Mouse (Mus musculus): ENCODE data around the gene Sox5. TPM values are rescaled to one million over a fixed set of nuclear protein-coding genes. Genes with fewer than 3 reads are reported as not detected.

Sox5 gene
- polyA plus RNA-seq, 1 experiment from 2014 or later: 14.1 TPM

GRCm38 (mm10) chr6:144106848-144107247 is 674.9 kb downstream of the Sox5 start:
- ATAC-seq (replicated peaks; ENCODE audit: low FRiP score): no peak
- Histone ChIP-seq H3K4me2 (no peak overlapping the region), H3K4me3 (replicated peaks) (no peak overlapping the region), H3K27ac (no peak overlapping the region), H3K9ac (no peak overlapping the region), H3K36me3 (no peaks in the 10 kb centered on the region), H3K27me3 (no peaks in the 10 kb centered on the region), H3K9me3 (replicated peaks) (no peaks in the 10 kb centered on the region), H3K4me1 (no peaks in the 10 kb centered on the region)
- WGBS: 69% methylated on average over 10 of the region's 10 CpGs

DNA sequence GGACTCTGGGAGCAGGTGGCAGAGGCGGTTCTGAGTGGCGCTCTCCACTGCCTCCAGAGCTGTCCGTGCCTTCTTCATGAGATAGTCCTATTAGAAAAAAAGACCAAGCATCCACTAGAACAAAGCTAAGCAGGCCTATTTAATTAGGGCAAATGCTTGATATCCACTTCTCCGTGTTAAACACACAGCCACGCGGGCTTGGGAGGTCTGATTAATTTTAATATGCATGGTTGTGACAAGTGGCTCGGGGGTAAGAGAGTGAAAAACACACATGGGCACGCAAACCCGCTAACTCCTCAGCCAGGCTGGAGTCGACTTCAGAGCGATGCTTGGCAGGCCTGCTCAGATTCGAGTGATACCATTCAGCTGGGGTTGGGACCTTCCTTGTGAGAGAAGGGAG is 676.1 kb downstream of the Sox5 start:
- ATAC-seq (replicated peaks; ENCODE audit: low FRiP score): no peak
- no peaks in the 10 kb centered on the region; the same call in 1 of the 2 replicates for H3K9me3 ChIP-seq (replicated peaks)
- 91% methylated on average over 12 of the region's 12 CpGs for WGBS
- no peak overlapping the region for H3K9ac ChIP-seq
- no peak overlapping the region for H3K27ac ChIP-seq
- H3K4me3 ChIP-seq (replicated peaks): no peak overlapping the region
- H3K27me3 ChIP-seq: no peaks in the 10 kb centered on the region
- H3K4me2 ChIP-seq: no peak overlapping the region
- H3K36me3 ChIP-seq: no peaks in the 10 kb centered on the region
- no peaks in the 10 kb centered on the region for H3K4me1 ChIP-seq

DNA sequence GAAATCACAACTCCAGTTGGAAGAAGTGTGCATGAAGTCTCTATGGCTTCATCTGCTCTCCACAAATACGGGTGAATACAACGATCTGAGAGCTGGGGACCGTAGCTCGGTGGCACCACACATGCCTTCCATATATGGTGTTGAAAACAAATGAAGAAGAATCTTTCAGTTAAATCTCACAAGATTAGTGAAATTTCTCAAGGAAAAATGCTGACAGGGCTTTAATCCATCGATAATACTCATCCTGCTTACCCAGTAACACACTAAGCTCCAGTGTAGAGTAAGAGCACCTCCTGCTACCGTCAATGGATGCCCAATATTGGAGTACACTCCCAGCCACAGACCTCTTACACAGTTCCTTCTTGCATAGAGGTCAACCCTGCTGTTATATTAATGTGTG is 678.2 kb downstream of the Sox5 start:
- Histone ChIP-seq H3K4me1 (no peaks in the 10 kb centered on the region), H3K9ac (no peak overlapping the region), H3K4me3 (replicated peaks) (no peak overlapping the region), H3K9me3 (replicated peaks) (no peaks in the 10 kb centered on the region; the same call in 1 of the 2 replicates), H3K36me3 (no peaks in the 10 kb centered on the region), H3K27ac (no peak overlapping the region), H3K4me2 (no peak overlapping the region), H3K27me3 (no peaks in the 10 kb centered on the region)
- 88% methylated on average over 6 of the region's 6 CpGs for WGBS
- ATAC-seq (replicated peaks; ENCODE audit: low FRiP score): no peak

- H3K9ac ChIP-seq: no peak overlapping the region
- ATAC-seq (replicated peaks; ENCODE audit: low FRiP score): no peak
- WGBS: 72% methylated on average over 1 of the region's 1 CpGs
These were observed 680.9 kb downstream of the Sox5 start for GRCm38 (mm10) chr6:144100852-144101251.

GRCm38 (mm10) chr6:144098119-144098518 is 683.7 kb downstream of the Sox5 start:
- peaks cover 4% of the 10 kb centered on the region for H3K4me1 ChIP-seq
- H3K4me3 ChIP-seq (replicated peaks): no peak overlapping the region
- H3K27me3 ChIP-seq: no peaks in the 10 kb centered on the region
- peak; percentile 81; the same call in 1 of the 2 replicates for ATAC-seq (replicated peaks; ENCODE audit: low FRiP score)
- no peak overlapping the region for H3K9ac ChIP-seq
- H3K36me3 ChIP-seq: no peaks in the 10 kb centered on the region
- H3K27ac ChIP-seq: no peak overlapping the region
- H3K4me2 ChIP-seq: peak overlapping the region; percentile 14; the same call in 1 of the 2 replicates
- H3K9me3 ChIP-seq (replicated peaks): no peaks in the 10 kb centered on the region; the same call in 1 of the 2 replicates
- WGBS: 22% methylated on average over 9 of the region's 9 CpGs

More at GRCm38 (mm10) chr6:144100852-144101251, 680.9 kb downstream of the Sox5 start:
- Histone ChIP-seq H3K36me3 (no peaks in the 10 kb centered on the region), H3K9me3 (replicated peaks) (no peaks in the 10 kb centered on the region; the same call in 1 of the 2 replicates), H3K4me3 (replicated peaks) (no peak overlapping the region), H3K27me3 (no peaks in the 10 kb centered on the region), H3K27ac (no peak overlapping the region), H3K4me2 (no peak overlapping the region), H3K4me1 (peaks cover 4% of the 10 kb centered on the region)

GRCm38 (mm10) chr6:144088256-144088655 is 693.5 kb downstream of the Sox5 start:
- H3K4me1 ChIP-seq: no peaks in the 10 kb centered on the region
- H3K4me3 ChIP-seq (replicated peaks): no peak overlapping the region
- no peak overlapping the region for H3K4me2 ChIP-seq
- H3K9ac ChIP-seq: no peak overlapping the region
- no peak for ATAC-seq (replicated peaks; ENCODE audit: low FRiP score)
- 82% methylated on average over 3 of the region's 3 CpGs for WGBS
- H3K27me3 ChIP-seq: no peaks in the 10 kb centered on the region
- no peaks in the 10 kb centered on the region for H3K9me3 ChIP-seq (replicated peaks)
- H3K36me3 ChIP-seq: no peaks in the 10 kb centered on the region
- no peak overlapping the region for H3K27ac ChIP-seq

DNA sequence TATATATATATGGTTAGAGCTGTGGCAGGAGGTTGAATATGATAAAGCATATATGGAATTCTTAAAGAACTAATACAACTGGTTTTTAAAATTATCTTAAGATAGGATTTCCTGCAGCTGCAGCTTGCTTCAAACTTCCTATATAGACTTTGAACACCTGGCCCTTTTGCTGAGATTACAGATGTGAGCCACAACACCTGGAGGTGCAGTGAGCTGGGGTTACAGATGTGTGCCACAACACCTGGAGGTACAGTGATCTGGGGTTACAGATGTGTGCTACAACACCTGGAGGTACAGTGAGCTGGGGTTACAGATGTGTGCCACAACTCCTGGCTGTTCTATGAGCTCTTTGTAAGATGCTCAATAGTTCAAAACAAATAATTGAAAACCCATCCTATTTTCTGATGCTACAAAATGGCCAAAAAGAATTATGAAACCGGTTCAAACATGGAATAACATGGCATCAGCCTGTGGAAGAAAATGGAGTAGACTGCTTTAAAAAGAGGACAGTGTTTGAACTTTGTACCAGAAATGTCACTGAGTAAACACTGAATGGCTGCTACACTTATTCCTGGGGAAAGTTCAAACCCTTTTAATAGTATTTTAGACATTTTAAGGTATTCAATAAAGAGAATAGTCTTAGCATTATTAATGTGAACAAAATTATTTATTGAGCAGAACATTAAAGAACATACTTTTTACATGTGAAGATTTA is 695.5 kb downstream of the Sox5 start:
- no peak overlapping the region for H3K4me2 ChIP-seq
- no peaks in the 10 kb centered on the region for H3K9me3 ChIP-seq (replicated peaks)
- no peaks in the 10 kb centered on the region for H3K36me3 ChIP-seq
- ATAC-seq (replicated peaks; ENCODE audit: low FRiP score): no peak
- 75% methylated on average over 1 of the region's 1 CpGs for WGBS
- no peaks in the 10 kb centered on the region for H3K27me3 ChIP-seq
- H3K4me3 ChIP-seq (replicated peaks): no peak overlapping the region
- no peak overlapping the region for H3K9ac ChIP-seq
- no peak overlapping the region for H3K27ac ChIP-seq
- no peaks in the 10 kb centered on the region for H3K4me1 ChIP-seq

- H3K4me3 ChIP-seq (replicated peaks): no peak overlapping the region
- H3K27me3 ChIP-seq: no peaks in the 10 kb centered on the region
- 93% methylated on average over 9 of the region's 9 CpGs for whole genome bisulfite sequencing
- no peak overlapping the region for H3K27ac ChIP-seq
- no peaks in the 10 kb centered on the region for H3K9me3 ChIP-seq (replicated peaks)
- no peaks in the 10 kb centered on the region for H3K36me3 ChIP-seq
- no peaks in the 10 kb centered on the region for H3K4me1 ChIP-seq
- no peak overlapping the region for H3K4me2 ChIP-seq
- no peak overlapping the region for H3K9ac ChIP-seq
- no peak for ATAC-seq (replicated peaks; ENCODE audit: low FRiP score)
These were observed 699.5 kb downstream of the Sox5 start for GRCm38 (mm10) chr6:144082297-144082696.

GRCm38 (mm10) chr6:144077826-144078225 is 704.0 kb downstream of the Sox5 start:
- Histone ChIP-seq H3K4me3 (replicated peaks) (no peak overlapping the region), H3K36me3 (no peaks in the 10 kb centered on the region), H3K27me3 (no peaks in the 10 kb centered on the region), H3K27ac (no peak overlapping the region), H3K4me2 (no peak overlapping the region), H3K4me1 (0 out of 2 replicates have a peak, but pooled peaks cover 3% of the 10 kb centered on the region), H3K9ac (no peak overlapping the region), H3K9me3 (replicated peaks) (no peaks in the 10 kb centered on the region)
- WGBS: 89% methylated on average over 7 of the region's 7 CpGs
- ATAC-seq (replicated peaks; ENCODE audit: low FRiP score): no peak

GRCm38 (mm10) chr6:144076376-144076775 is 705.4 kb downstream of the Sox5 start:
- H3K4me1 ChIP-seq: 0 out of 2 replicates have a peak, but pooled peaks cover 3% of the 10 kb centered on the region
- H3K4me3 ChIP-seq (replicated peaks): no peak overlapping the region
- ATAC-seq (replicated peaks; ENCODE audit: low FRiP score): no peak
- no peaks in the 10 kb centered on the region for H3K36me3 ChIP-seq
- no peak overlapping the region for H3K9ac ChIP-seq
- WGBS: 97% methylated on average over 4 of the region's 4 CpGs
- no peaks in the 10 kb centered on the region for H3K9me3 ChIP-seq (replicated peaks)
- no peak overlapping the region for H3K27ac ChIP-seq
- H3K4me2 ChIP-seq: no peak overlapping the region
- H3K27me3 ChIP-seq: no peaks in the 10 kb centered on the region

DNA sequence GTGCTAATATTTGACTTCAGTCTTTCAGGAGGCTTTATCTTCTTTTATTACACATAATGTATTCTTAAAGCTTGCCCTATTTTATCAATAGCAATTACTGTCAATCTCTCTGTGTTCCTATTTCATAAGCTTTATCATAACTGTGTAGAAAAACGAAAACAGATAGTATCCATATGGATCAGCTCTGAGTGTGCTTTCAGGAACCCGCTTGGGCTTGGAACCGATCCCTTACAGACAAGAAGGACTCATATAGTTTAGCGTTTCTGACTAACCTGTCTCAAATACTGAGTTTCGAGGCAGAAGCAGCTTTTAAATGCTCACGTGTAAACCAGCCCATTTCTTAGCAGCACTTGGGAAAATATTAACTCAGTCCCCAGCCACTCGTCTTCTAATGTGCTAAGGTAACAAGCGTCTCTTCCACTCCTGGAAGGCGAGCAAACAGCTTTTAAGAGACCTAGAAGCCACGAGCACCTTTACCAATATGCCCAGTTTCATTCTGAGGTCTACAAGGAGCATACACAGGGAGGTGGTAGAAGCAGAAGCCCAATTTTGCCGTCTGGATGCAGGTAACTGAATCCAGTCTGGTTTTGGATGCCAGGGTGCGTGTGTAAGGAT is 706.3 kb downstream of the Sox5 start:
- Histone ChIP-seq H3K4me1 (0 out of 2 replicates have a peak, but pooled peaks cover 3% of the 10 kb centered on the region), H3K27me3 (no peaks in the 10 kb centered on the region), H3K4me3 (replicated peaks) (no peak overlapping the region), H3K27ac (no peak overlapping the region), H3K9ac (no peak overlapping the region), H3K9me3 (replicated peaks) (no peaks in the 10 kb centered on the region), H3K36me3 (no peaks in the 10 kb centered on the region), H3K4me2 (no peak overlapping the region)
- 80% methylated on average over 12 of the region's 12 CpGs for WGBS
- ATAC-seq (replicated peaks; ENCODE audit: low FRiP score): no peak

DNA sequence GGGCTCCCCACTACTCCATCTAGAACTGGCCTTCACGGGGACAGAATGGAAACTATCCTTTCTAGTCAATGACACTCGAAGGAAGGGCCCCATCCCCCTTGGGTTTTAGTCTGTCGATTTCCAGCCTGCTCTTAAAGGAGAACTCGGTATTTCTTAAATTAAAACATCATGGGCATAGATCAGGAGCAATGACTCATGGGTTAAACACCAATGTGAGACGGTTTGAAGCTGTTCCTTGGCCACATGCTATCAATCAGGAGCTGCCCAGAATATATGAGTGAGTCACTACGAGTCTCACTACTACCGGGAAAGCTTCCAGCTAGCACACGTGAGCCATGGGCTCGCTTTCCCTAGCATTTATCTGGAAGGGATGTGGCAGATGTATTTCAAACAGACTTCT is 707.0 kb downstream of the Sox5 start:
- no peak overlapping the region for H3K4me2 ChIP-seq
- no peak overlapping the region for H3K4me3 ChIP-seq (replicated peaks)
- no peaks in the 10 kb centered on the region for H3K27me3 ChIP-seq
- H3K36me3 ChIP-seq: no peaks in the 10 kb centered on the region
- WGBS: 38% methylated on average over 9 of the region's 9 CpGs
- ATAC-seq (replicated peaks; ENCODE audit: low FRiP score): no peak
- H3K9ac ChIP-seq: no peak overlapping the region
- no peaks in the 10 kb centered on the region for H3K9me3 ChIP-seq (replicated peaks)
- H3K27ac ChIP-seq: no peak overlapping the region
- H3K4me1 ChIP-seq: 0 out of 2 replicates have a peak, but pooled peaks cover 3% of the 10 kb centered on the region

Measured in kidney, embryonic 15.5 days (tissue).